16 mouse cellular contexts compared by ENCODE assay signal in genomic region chr3:90391004-90391403, GRCm38 (mm10). TPM values are rescaled to one million over a fixed set of nuclear protein-coding genes. Genes with fewer than 3 reads are reported as not detected.
DNase-seq lines count a peak whose midpoint lies in the region; ATAC-seq and TF ChIP-seq lines count a peak whose summit lies in the region.
"Had no signal": no experiment of that assay in that cellular context is flagged by ENCODE, and none has a peak within 500 bp of the region (broad histone marks: within the 10 kb centered on the region; RNA-seq: fewer than 3 reads in every experiment).

No protein-coding gene starts in this region.

- peaks cover 60% of the 10 kb centered on the region for H3K36me3 ChIP-seq in hindbrain, embryonic 13.5 days
- peaks cover 76% of the 10 kb centered on the region for H3K36me3 ChIP-seq in hindbrain, embryonic 10.5 days
- peaks cover 43% of the 10 kb centered on the region for H3K36me3 ChIP-seq in ES-Bruce4 (ENCODE audit: control insufficient read depth, insufficient read depth, low read length, poor library complexity, severe bottlenecking)
- peaks cover 61% of the 10 kb centered on the region for H3K36me3 ChIP-seq in limb, embryonic 13.5 days

- peak overlapping the region; percentile 98 for H3K27ac ChIP-seq in hindbrain, embryonic 13.5 days
- H3K27ac ChIP-seq in hindbrain, embryonic 10.5 days, result no peak overlapping the region
- peak overlapping the region; percentile 90 for H3K27ac ChIP-seq in ES-Bruce4 (ENCODE audit: insufficient read depth, low read length)
- peak overlapping the region; percentile 98 for H3K27ac ChIP-seq in limb, embryonic 13.5 days
- H3K27ac ChIP-seq: liver, embryonic 12.5 days had no signal

- ATAC-seq in hindbrain, embryonic 13.5 days (ENCODE audit: low FRiP score), result no peak
- ATAC-seq in limb, embryonic 13.5 days (ENCODE audit: low FRiP score, low read depth), result no peak
- ATAC-seq: CD4-positive, CD25-positive, alpha-beta regulatory T cell, adult 4 months; forebrain, embryonic 16.5 days; liver, embryonic 12.5 days had no signal

- H3K9ac ChIP-seq in hindbrain, embryonic 13.5 days, result peak overlapping the region; percentile 94; the same call in 1 of the 2 replicates
- no peak overlapping the region for H3K9ac ChIP-seq in ES-Bruce4 (ENCODE audit: low read depth, poor library complexity, severe bottlenecking)
- H3K9ac ChIP-seq in limb, embryonic 13.5 days, result 0 out of 2 replicates have a peak overlapping the region, but pooled peaks have one; percentile 89
- H3K9ac ChIP-seq: liver, embryonic 12.5 days had no signal

- H3K4me2 ChIP-seq in hindbrain, embryonic 13.5 days, result peak overlapping the region; percentile 94; the same call in 1 of the 2 replicates
- H3K4me2 ChIP-seq in limb, embryonic 13.5 days (replicated peaks), result peak overlapping the region; percentile 90; the same call in 1 of the 2 replicates
- H3K4me2 ChIP-seq: liver, embryonic 12.5 days had no signal

- no peak overlapping the region for H3K4me3 ChIP-seq in hindbrain, embryonic 13.5 days
- no peak overlapping the region for H3K4me3 ChIP-seq in hindbrain, embryonic 10.5 days
- H3K4me3 ChIP-seq in ES-Bruce4 (ENCODE audit: low read depth, low read length), result no peak overlapping the region
- H3K4me3 ChIP-seq in limb, embryonic 13.5 days, result peak overlapping the region; percentile 77; the same call in 1 of the 2 replicates
- H3K4me3 ChIP-seq: liver, embryonic 12.5 days had no signal

- TF ChIP-seq EP300 in ES-Bruce4 (IDR thresholded peaks at IDR 0.05; ENCODE audit: insufficient read depth, low read depth, low read length), result no peak

- WGBS in hindbrain, embryonic 13.5 days, result 73% methylated on average over 4 of the region's 4 CpGs
- 77% methylated on average over 4 of the region's 4 CpGs for WGBS in hindbrain, embryonic 10.5 days
- 59% methylated on average over 4 of the region's 4 CpGs for WGBS in limb, embryonic 13.5 days

- H3K4me1 ChIP-seq in hindbrain, embryonic 13.5 days (replicated peaks), result peaks cover 45% of the 10 kb centered on the region
- H3K4me1 ChIP-seq in hindbrain, embryonic 10.5 days (replicated peaks), result peaks cover 47% of the 10 kb centered on the region
- peaks cover 6% of the 10 kb centered on the region for H3K4me1 ChIP-seq in ES-Bruce4 (ENCODE audit: control insufficient read depth, insufficient read depth, low read length)
- peaks cover 41% of the 10 kb centered on the region for H3K4me1 ChIP-seq in limb, embryonic 13.5 days

- H3K27me3 ChIP-seq in hindbrain, embryonic 13.5 days, result no peaks in the 10 kb centered on the region
- H3K27me3 ChIP-seq in hindbrain, embryonic 10.5 days (ENCODE audit: insufficient read depth, poor library complexity, severe bottlenecking), result peaks cover 8% of the 10 kb centered on the region
- H3K27me3 ChIP-seq in ES-Bruce4 (ENCODE audit: control insufficient read depth, insufficient read depth, low read length, poor library complexity, severe bottlenecking), result no peaks in the 10 kb centered on the region
- no peaks in the 10 kb centered on the region for H3K27me3 ChIP-seq in limb, embryonic 13.5 days
- H3K27me3 ChIP-seq: heart, embryonic 13.5 days had no signal

- DNase-seq in hindbrain, embryonic 10.5 days (ENCODE audit: low spot score), result no peak
- peak; percentile 59 to 65 for DNase-seq in adrenal gland, postnatal 36 days
- no peak for DNase-seq in ovary, postnatal 10 days (ENCODE audit: low spot score)
- DNase-seq in left cerebral cortex, postnatal 10 days (ENCODE audit: extremely low spot score in 1 of 2, low spot score in 2 of 2), result no peak
- DNase-seq: cerebellum, adult 2 months; gastrocnemius, postnatal 14 days; kidney, postnatal 25 days; layer of hippocampus, postnatal 36 days; right cerebral cortex, postnatal 4 days had no signal

- intact Hi-C loops in left cerebral cortex, postnatal 10 days (cut with DNase I), result no loop called here

- no peak for TF ChIP-seq CTCF in ES-Bruce4 (IDR thresholded peaks at IDR 0.05; ENCODE audit: low read depth, low read length)

- TF ChIP-seq POLR2A in ES-Bruce4 (IDR thresholded peaks at IDR 0.05; ENCODE audit: insufficient read depth, low read length), result no peak

- H3K9me3 ChIP-seq in hindbrain, embryonic 13.5 days, result no peaks in the 10 kb centered on the region
- no peaks in the 10 kb centered on the region for H3K9me3 ChIP-seq in hindbrain, embryonic 10.5 days
- H3K9me3 ChIP-seq in ES-Bruce4 (replicated peaks; ENCODE audit: control insufficient read depth, insufficient read depth, low read length, poor library complexity, severe bottlenecking), result no peaks in the 10 kb centered on the region
- no peaks in the 10 kb centered on the region for H3K9me3 ChIP-seq in limb, embryonic 13.5 days
- H3K9me3 ChIP-seq: heart, embryonic 13.5 days; liver, embryonic 12.5 days had no signal

RNA-seq across cellular contexts. Expression of gene Slc27a3, which starts 1.3 kb away (rescaled TPM):
- 24.9 and 26.5 TPM in 2 replicates for polyA plus RNA-seq in hindbrain, embryonic 13.5 days (2015; fragmentation: Nextera tagmentation; extraction: Ambion mirVana)
- 28.5 and 29.1 TPM in 2 replicates for polyA plus RNA-seq in hindbrain, embryonic 10.5 days (2016; fragmentation: Nextera tagmentation; extraction: Ambion mirVana)
- polyA plus RNA-seq in ES-Bruce4 (2011; ENCODE audit: insufficient read depth, insufficient read length, low read depth, missing spikeins), result 11.0 and 12.5 TPM in 2 replicates
- 100 to 1,000 TPM; 132 to 156 TPM for total RNA-seq in adrenal gland, postnatal 36 days (2021)
- 38.7 and 38.8 TPM in 2 replicates for polyA plus RNA-seq in limb, embryonic 13.5 days (2015; fragmentation: Nextera tagmentation; extraction: Ambion mirVana)
- 10 to 100 TPM; 11.5 to 12.1 TPM for total RNA-seq in left cerebral cortex, postnatal 10 days (2021)

RNA-seq across cellular contexts. Expression of gene Ints3, which starts 42.4 kb away (rescaled TPM):
- 29.9 and 30.1 TPM in 2 replicates for polyA plus RNA-seq in hindbrain, embryonic 13.5 days (2015; fragmentation: Nextera tagmentation; extraction: Ambion mirVana)
- polyA plus RNA-seq in hindbrain, embryonic 10.5 days (2016; fragmentation: Nextera tagmentation; extraction: Ambion mirVana), result 37.6 and 39.7 TPM in 2 replicates
- 68.6 and 71.0 TPM in 2 replicates for polyA plus RNA-seq in ES-Bruce4 (2011; ENCODE audit: insufficient read depth, insufficient read length, low read depth, missing spikeins)
- total RNA-seq in adrenal gland, postnatal 36 days (2021), result 10 to 100 TPM; 79.4 to 89.6 TPM
- polyA plus RNA-seq in limb, embryonic 13.5 days (2015; fragmentation: Nextera tagmentation; extraction: Ambion mirVana), result 28.5 and 29.4 TPM in 2 replicates
- 10 to 100 TPM; 57.0 to 62.0 TPM for total RNA-seq in left cerebral cortex, postnatal 10 days (2021)

Comparison
In these comparisons a context has a peak if more than half of its experiments do, and no peak if none do; other contexts are left out.
1. DNase-seq: peak in adrenal gland, postnatal 36 days (2 of 2); none in hindbrain, embryonic 10.5 days (single experiment), ovary, postnatal 10 days (single experiment) and left cerebral cortex, postnatal 10 days (0 of 2).